Mouse (Mus musculus) C2C12 (cell line): ENCODE measurements around the gene Klrg1. TPM values are rescaled to one million over a fixed set of nuclear protein-coding genes. Genes with fewer than 3 reads are reported as not detected.
A peak's percentile ranks its signal among the peaks of the same experiment; 100 is the strongest.

Source experiments
- H3K27me3 ChIP-seq: one replicate; pipeline ENCODE4 v1.6.1; 2011; ENCODE audit not compliant: control insufficient read depth, insufficient read depth, insufficient read length
- H3K36me3 ChIP-seq: one replicate; pipeline ENCODE4 v1.6.1; 2011; ENCODE audit not compliant: control insufficient read depth, insufficient read depth
- H3K4me3 ChIP-seq: one replicate; pipeline ENCODE4 v1.5.1; 2011; ENCODE audit warnings: mild to moderate bottlenecking, control low read depth; ENCODE audit not compliant: poor library complexity, insufficient read depth, severe bottlenecking
- H3K79me2 ChIP-seq: one replicate; pipeline ENCODE4 v1.6.1; 2011; ENCODE audit not compliant: control insufficient read depth, insufficient read depth
- H3K79me3 ChIP-seq: one replicate; pipeline ENCODE4 v1.6.1; 2011; ENCODE audit warnings: low read depth, control low read depth
- H3ac ChIP-seq: one replicate; pipeline ENCODE3; 2011; ENCODE audit warnings: low read depth; ENCODE audit not compliant: control insufficient read depth, insufficient read length
- CEBPB ChIP-seq: IDR thresholded peaks from one replicate; pipeline ENCODE4 v1.6.1; 2011; ENCODE audit warnings: low read depth, mild to moderate bottlenecking, control low read depth, moderate library complexity
- CTCF ChIP-seq: IDR thresholded peaks from one replicate; pipeline ENCODE4 v1.5.1; 2011; ENCODE audit not compliant: control insufficient read depth, insufficient read depth, insufficient read length
- FOSL1 ChIP-seq: IDR thresholded peaks from one replicate; pipeline ENCODE4 v1.8.0; 2011; ENCODE audit warnings: mild to moderate bottlenecking, low read length; ENCODE audit not compliant: poor library complexity, insufficient read depth, severe bottlenecking
- MAX ChIP-seq: IDR thresholded peaks from one replicate; pipeline ENCODE4 v1.6.1; 2011; ENCODE audit warnings: mild to moderate bottlenecking, control low read depth
- MYOD1 ChIP-seq: IDR thresholded peaks from one replicate; pipeline ENCODE4 v1.6.1; 2011; ENCODE audit warnings: low read depth; ENCODE audit not compliant: control insufficient read depth, insufficient read length
- MYOG ChIP-seq: IDR thresholded peaks from one replicate; pipeline ENCODE4 v1.6.1; 2011; ENCODE audit not compliant: control insufficient read depth, insufficient read length; ENCODE audit errors: extremely low read depth
- USF1 ChIP-seq: IDR thresholded peaks from one replicate; pipeline ENCODE4 v1.6.1; 2011; ENCODE audit warnings: low read depth, mild to moderate bottlenecking, control low read depth, moderate library complexity
- polyA plus RNA-seq: library from polyadenylated mRNA; unstranded; fragments of >200 nt; fragmentation: generic; extraction: Trizol; gene quantifications from one replicate; pipeline ENCODE4 v1.2.1, GENCODE M21; 2012; ENCODE audit warnings: missing spikeins

Gene Klrg1
- polyA plus RNA-seq, 1 experiment = not detected

DNA sequence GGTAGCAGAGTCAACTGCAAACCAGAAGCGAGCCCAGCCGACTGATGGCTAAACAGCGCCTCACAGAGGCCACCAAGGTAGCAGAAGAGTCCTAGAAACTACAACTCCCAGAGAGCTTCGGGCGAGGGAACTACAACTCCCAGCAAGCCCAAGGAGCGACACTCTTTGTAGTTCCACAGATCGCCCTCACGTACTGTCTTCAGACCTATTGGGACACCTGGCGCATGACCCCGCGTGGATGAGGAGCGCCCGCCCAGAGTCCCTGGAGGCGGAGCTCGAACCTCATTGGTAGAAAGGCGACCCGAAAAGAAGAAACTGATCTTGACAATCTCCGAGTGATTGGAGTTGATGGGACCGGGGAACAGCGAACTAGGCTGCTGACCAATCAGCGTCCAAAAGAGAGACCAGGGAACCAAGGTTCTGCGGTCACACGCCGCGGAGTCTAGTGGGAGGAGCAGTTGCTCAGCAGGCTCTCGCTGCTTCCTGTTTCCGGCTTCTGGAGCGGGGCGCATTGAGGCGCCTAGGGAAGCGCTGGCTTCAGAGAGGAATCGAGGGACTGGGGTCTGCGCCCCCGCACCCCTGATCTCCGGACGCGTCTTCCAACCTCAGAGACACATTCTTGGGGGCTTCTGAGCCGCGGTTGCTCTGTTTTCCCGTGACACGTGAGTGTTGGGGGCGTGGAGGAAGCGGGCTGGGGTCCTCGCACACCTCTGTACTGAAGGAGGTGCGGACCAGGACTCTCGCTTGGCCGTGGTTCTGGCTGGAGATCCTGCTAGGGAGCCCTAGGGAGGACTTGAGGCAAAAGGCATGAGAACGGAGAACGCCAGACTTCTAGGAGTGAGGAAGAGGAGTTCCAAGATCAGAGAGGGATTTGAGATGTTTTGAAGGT, 26.1 kb upstream of the Klrg1 start, which contains the start of gene M6pr:
M6pr (plus strand) TSS at position 216 of the 889 bp plus-strand sequence.
- Histone ChIP-seq H3K36me3 (peaks cover 30% of the 10 kb centered on the region), H3K79me3 (peaks cover 31% of the 10 kb centered on the region), H3K79me2 (peaks cover 36% of the 10 kb centered on the region), H3K4me3 (peak within 1 kb of the TSS; percentile 96), H3ac (peak within 1 kb of the TSS; percentile 81), H3K27me3 (no peaks in the 10 kb centered on the region)
- TF ChIP-seq CTCF = peak; percentile 82
- TF ChIP-seq MYOG = no peak
- peak; percentile 25 for TF ChIP-seq USF1
- TF ChIP-seq MAX = peak; percentile 7

DNA sequence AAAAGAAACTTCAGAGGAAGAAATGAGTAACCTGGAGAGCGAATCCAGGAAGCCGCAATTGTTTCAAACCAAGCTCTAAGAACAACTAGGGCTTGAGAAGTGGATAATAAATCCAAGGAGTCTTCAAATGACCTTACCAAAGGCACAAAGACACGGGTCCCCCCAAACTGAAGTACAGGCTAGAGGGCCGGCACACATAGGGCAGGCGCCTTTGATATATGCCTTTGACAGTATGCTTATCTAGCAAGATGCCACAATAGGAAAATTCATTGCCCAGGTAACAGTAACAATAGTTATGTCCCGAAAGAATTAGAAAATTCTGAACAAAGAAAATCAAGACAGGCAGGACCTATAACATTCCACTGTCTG, 25.4 kb upstream of the Klrg1 start:
- TF ChIP-seq MYOD1 (no peak), FOSL1 (no peak), MYOG (no peak), USF1 (no peak), CEBPB (no peak), CTCF (no peak), MAX (no peak)
- Histone ChIP-seq H3K79me2 (peaks cover 36% of the 10 kb centered on the region), H3K36me3 (peaks cover 24% of the 10 kb centered on the region), H3K27me3 (no peaks in the 10 kb centered on the region), H3K4me3 (no peak overlapping the region), H3K79me3 (peaks cover 31% of the 10 kb centered on the region), H3ac (no peak overlapping the region)

DNA sequence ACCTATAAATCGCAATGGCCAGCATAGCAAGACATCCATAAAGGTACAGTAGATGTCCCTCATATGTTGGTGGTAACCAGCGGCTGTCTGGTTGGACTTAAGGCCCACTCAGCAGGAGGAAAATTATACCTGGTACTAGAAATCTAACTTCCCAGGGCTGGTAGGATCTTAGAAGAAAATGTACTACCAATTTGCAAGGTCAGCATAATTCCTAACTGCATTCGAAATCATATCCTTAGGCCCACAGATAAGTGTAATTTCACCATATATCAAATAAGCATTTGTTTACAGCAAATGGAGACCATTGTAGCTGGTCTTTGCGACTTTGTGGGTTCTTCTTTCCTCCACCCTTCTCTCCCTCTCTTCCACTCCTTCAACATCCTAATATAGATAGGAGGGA, 24.0 kb upstream of the Klrg1 start:
- no peak for TF ChIP-seq FOSL1
- no peak for TF ChIP-seq MYOD1
- no peak for TF ChIP-seq MYOG
- TF ChIP-seq MAX = no peak
- TF ChIP-seq CTCF = no peak
- no peak for TF ChIP-seq CEBPB
- TF ChIP-seq USF1 = no peak
- peaks cover 29% of the 10 kb centered on the region for H3K79me2 ChIP-seq
- peaks cover 27% of the 10 kb centered on the region for H3K79me3 ChIP-seq
- peaks cover 10% of the 10 kb centered on the region for H3K36me3 ChIP-seq
- no peaks in the 10 kb centered on the region for H3K27me3 ChIP-seq
- no peak overlapping the region for H3K4me3 ChIP-seq
- no peak overlapping the region for H3ac ChIP-seq

DNA sequence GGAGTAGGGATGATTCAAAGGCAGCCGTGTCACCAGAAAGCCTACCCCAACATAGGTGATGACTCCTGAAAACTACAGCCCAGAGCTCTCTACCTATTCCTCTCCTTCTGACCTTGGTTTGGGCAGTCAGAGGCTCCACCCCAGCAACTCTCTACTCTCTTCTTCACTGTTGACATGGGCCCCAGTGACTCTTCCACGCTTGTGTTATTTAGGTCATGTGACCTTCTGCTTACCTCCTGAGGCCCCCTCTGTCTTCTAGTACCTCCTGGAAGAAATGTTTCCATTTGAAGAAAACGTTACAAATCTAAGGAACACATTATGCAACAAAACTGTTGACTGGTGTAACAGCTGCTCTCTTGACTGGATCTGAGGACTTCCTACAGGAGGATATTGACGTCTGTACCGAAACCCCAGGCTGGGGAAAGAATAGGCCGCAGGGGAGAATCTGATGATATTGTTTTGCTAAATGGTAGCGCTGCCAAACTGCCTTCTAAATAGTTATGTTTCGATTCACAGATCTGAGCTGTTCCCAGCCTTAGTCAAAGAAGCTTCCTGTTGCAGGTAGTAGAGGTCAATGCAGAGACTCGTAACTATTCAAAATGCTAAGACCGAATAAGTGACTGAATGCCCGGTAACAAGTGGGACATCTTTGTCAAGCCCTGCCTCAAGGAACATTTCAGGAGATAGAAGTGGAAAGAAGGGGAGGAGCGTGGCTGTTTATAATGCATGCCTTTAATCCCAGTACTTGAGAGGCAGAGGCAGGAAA, 22.3 kb upstream of the Klrg1 start:
- H3K4me3 ChIP-seq = no peak overlapping the region
- no peak overlapping the region for H3ac ChIP-seq
- TF ChIP-seq CEBPB = no peak
- no peak for TF ChIP-seq USF1
- no peak for TF ChIP-seq MYOG
- TF ChIP-seq FOSL1 = no peak
- TF ChIP-seq MAX = no peak
- no peak for TF ChIP-seq MYOD1
- no peak for TF ChIP-seq CTCF
- peaks cover 10% of the 10 kb centered on the region for H3K79me3 ChIP-seq
- H3K27me3 ChIP-seq = no peaks in the 10 kb centered on the region
- no peaks in the 10 kb centered on the region for H3K36me3 ChIP-seq
- peaks cover 12% of the 10 kb centered on the region for H3K79me2 ChIP-seq

GRCm38 (mm10) chr6:122304355-122304754, 21.7 kb upstream of the Klrg1 start:
- peaks cover 6% of the 10 kb centered on the region for H3K79me2 ChIP-seq
- H3K27me3 ChIP-seq = no peaks in the 10 kb centered on the region
- H3K4me3 ChIP-seq = no peak overlapping the region
- TF ChIP-seq MYOG = no peak
- peak; percentile 38 for TF ChIP-seq CTCF
- H3ac ChIP-seq = no peak overlapping the region
- H3K79me3 ChIP-seq = peaks cover 4% of the 10 kb centered on the region
- H3K36me3 ChIP-seq = no peaks in the 10 kb centered on the region

DNA sequence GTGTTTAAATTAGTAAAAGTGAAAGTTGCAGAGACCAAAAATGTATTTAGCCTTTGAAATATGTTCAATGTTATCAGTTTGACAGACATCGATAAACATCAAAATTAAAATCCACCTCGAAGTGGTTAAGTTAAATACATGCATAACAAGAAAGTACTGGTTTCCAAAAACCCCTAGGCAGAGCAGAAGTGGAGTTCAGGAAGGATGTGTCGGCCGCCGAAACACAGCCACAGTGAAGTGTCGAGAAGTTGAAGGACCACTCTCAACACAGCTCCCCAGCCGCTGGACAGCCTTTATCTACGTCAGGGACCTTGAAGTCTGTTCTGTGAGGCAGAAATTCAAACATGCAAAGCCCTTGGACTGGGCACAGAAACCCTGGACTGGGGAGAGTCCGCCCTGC, 20.8 kb upstream of the Klrg1 start:
- Histone ChIP-seq H3K36me3 (no peaks in the 10 kb centered on the region), H3K79me2 (no peaks in the 10 kb centered on the region), H3K27me3 (no peaks in the 10 kb centered on the region), H3ac (no peak overlapping the region), H3K79me3 (no peaks in the 10 kb centered on the region), H3K4me3 (no peak overlapping the region)
- no peak for TF ChIP-seq MAX
- no peak for TF ChIP-seq FOSL1
- no peak for TF ChIP-seq MYOD1
- no peak for TF ChIP-seq CTCF
- no peak for TF ChIP-seq MYOG
- no peak for TF ChIP-seq CEBPB
- TF ChIP-seq USF1 = no peak
